Mouse (Mus musculus) T-helper 17 cell (primary cell): ENCODE data around the gene Pbxip1.

ENCODE experiments used
- in situ Hi-C, 2 experiments: fragments of 300-600 bp; cut with MboI, MseI; formaldehyde crosslinking; loops; 1 replicate in 1 of 2; 2 replicates in 1 of 2; pipeline ENCODE4 v1.15.1; 2025; ENCODE audit warnings: high pct_unique_total_duplicates in 2 of 2

Gene Pbxip1

GRCm38 (mm10) chr3:89436176-89437113, at the start of gene Pbxip1:
Pbxip1 (plus strand) TSS chr3:89436706.
- in situ Hi-C loops: loop anchor here in 1 of 2 experiments (25.0 kb wide), 1 partner anchor 1474 kb away; the partner anchor contains the start of gene Nes

GRCm38 (mm10) chr3:89387632-89388031, 48.9 kb upstream of the Pbxip1 start:
- in situ Hi-C loops: no loop called here

- in situ Hi-C loops: no loop called here
Measured at GRCm38 (mm10) chr3:89388134-89388881, 48.2 kb upstream of the Pbxip1 start.

- in situ Hi-C loops: no loop called here
Measured at GRCm38 (mm10) chr3:89388901-89389740, 47.4 kb upstream of the Pbxip1 start.

GRCm38 (mm10) chr3:89390111-89390515, 46.4 kb upstream of the Pbxip1 start:
- in situ Hi-C loops: no loop called here

GRCm38 (mm10) chr3:89390699-89391662, 45.5 kb upstream of the Pbxip1 start:
- in situ Hi-C loops: no loop called here

GRCm38 (mm10) chr3:89391663-89392511, 44.6 kb upstream of the Pbxip1 start:
- in situ Hi-C loops: no loop called here

- in situ Hi-C loops: no loop called here
Measured at GRCm38 (mm10) chr3:89392871-89393311, 43.6 kb upstream of the Pbxip1 start.

- in situ Hi-C loops: no loop called here
Measured at GRCm38 (mm10) chr3:89393605-89394004, 42.9 kb upstream of the Pbxip1 start.

- in situ Hi-C loops: no loop called here
Measured at GRCm38 (mm10) chr3:89394006-89394893, 42.3 kb upstream of the Pbxip1 start, which contains the start of gene Zbtb7b. Zbtb7b (minus strand) TSS chr3:89394776.

- in situ Hi-C loops: no loop called here
Measured at GRCm38 (mm10) chr3:89394894-89395256, 41.6 kb upstream of the Pbxip1 start.

GRCm38 (mm10) chr3:89395419-89395805, 41.1 kb upstream of the Pbxip1 start:
- in situ Hi-C loops: no loop called here

GRCm38 (mm10) chr3:89395806-89396653, 40.5 kb upstream of the Pbxip1 start:
- in situ Hi-C loops: no loop called here

- in situ Hi-C loops: no loop called here
Measured at GRCm38 (mm10) chr3:89396654-89397005, 39.9 kb upstream of the Pbxip1 start.

- in situ Hi-C loops: no loop called here
Measured at GRCm38 (mm10) chr3:89401329-89401728, 35.2 kb upstream of the Pbxip1 start.

GRCm38 (mm10) chr3:89402693-89403092, 33.8 kb upstream of the Pbxip1 start, which contains the start of gene Lenep:
Lenep (minus strand) TSS chr3:89402793.
- in situ Hi-C loops: no loop called here

- in situ Hi-C loops: no loop called here
Measured at GRCm38 (mm10) chr3:89406887-89407286, 29.6 kb upstream of the Pbxip1 start.
